Mouse (Mus musculus) forebrain, postnatal 0 days (tissue): ENCODE results near the gene Mgst3. TPM values are rescaled to one million over a fixed set of nuclear protein-coding genes. Genes with fewer than 3 reads are reported as not detected.
"Not testable (repeated sequence)": the region's sequence is repeated elsewhere in the genome, so short reads cannot be mapped to it uniquely, and the experiment has no call there.

ENCODE experiments used
- ATAC-seq: fragments of 200-750 bp; cut with Nextera tagmentation; 2 replicates; pipeline ENCODE4 v1.8.0; 2017; ENCODE audit warnings: mild to moderate bottlenecking, moderate library complexity
- DNase-seq: peaks from one replicate; pipeline ENCODE4 v3.0.0-alpha.2; 2015
- H3K27ac ChIP-seq: fragments of 300-500 bp; sonication (generic); 2 replicates; pipeline ENCODE4 v1.5.1; 2014; ENCODE audit warnings: low read depth, mild to moderate bottlenecking, antibody characterized with exemption, low read length, moderate library complexity, mixed read lengths
- H3K27me3 ChIP-seq: fragments of 300-500 bp; sonication (generic); 2 replicates; pipeline ENCODE4 v1.6.1; 2014; ENCODE audit warnings: mild to moderate bottlenecking, low read length, mixed read lengths; ENCODE audit not compliant: insufficient read depth
- H3K36me3 ChIP-seq: fragments of 300-500 bp; sonication (generic); 2 replicates; pipeline ENCODE4 v1.6.1; 2014; ENCODE audit warnings: mild to moderate bottlenecking, moderate library complexity; ENCODE audit not compliant: insufficient read depth
- H3K4me1 ChIP-seq: fragments of 300-500 bp; sonication (generic); 2 replicates; pipeline ENCODE4 v1.6.1; 2014; ENCODE audit warnings: antibody characterized with exemption; ENCODE audit not compliant: insufficient read depth
- H3K4me2 ChIP-seq: fragments of 300-500 bp; sonication (generic); 2 replicates; pipeline ENCODE4 v1.6.1; 2014; ENCODE audit warnings: low read depth, mild to moderate bottlenecking, moderate library complexity
- H3K4me3 ChIP-seq: fragments of 300-500 bp; sonication (generic); 2 replicates; pipeline ENCODE4 v1.5.1; 2014; ENCODE audit warnings: low read depth, low read length, mixed read lengths
- H3K9ac ChIP-seq: fragments of 300-500 bp; sonication (generic); 2 replicates; pipeline ENCODE4 v1.6.1; 2014; ENCODE audit warnings: mild to moderate bottlenecking
- H3K9me3 ChIP-seq: fragments of 300-500 bp; sonication (generic); 2 replicates; pipeline ENCODE4 v1.6.1; 2016; ENCODE audit warnings: low read length
- CTCF ChIP-seq: sonication (generic); IDR thresholded peaks from 2 replicates; pipeline ENCODE4 v1.5.1; 2016; ENCODE audit warnings: antibody characterized with exemption, control low read depth, low read depth
- WGBS: fragments of 180-500 bp; shearing (Covaris S2); extraction: QIAGEN DNeasy Blood & Tissue Kit; methylation state at CpG from one replicate; pipeline ENCODE4 v1.1.7; 2014; 5-methylcytosine and 5-hydroxymethylcytosine counted together
- polyA plus RNA-seq: library from polyadenylated mRNA; unstranded; fragments of >200 nt; fragmentation: Nextera tagmentation; extraction: Ambion mirVana; gene quantifications from 2 replicates; pipeline ENCODE4 v1.2.1, GENCODE M21; 2015
- total RNA-seq: library from RNA; depleted of rRNA; stranded (reverse); fragments of >200 nt; gene quantifications from 2 replicates; pipeline ENCODE4 v1.2.3, GENCODE M21; 2014

Mgst3 gene
- total and polyA plus RNA-seq, 2 experiments from 2014 or later: 192 to 243 TPM

- Histone ChIP-seq H3K27me3 (no peaks in the 10 kb centered on the region), H3K4me3 (peak within 1 kb of the TSS; percentile 64), H3K4me2 (peak within 1 kb of the TSS; percentile 71), H3K9me3 (no peaks in the 10 kb centered on the region), H3K36me3 (peaks cover 10% of the 10 kb centered on the region), H3K27ac (peak within 1 kb of the TSS; percentile 74), H3K9ac (peak within 1 kb of the TSS; percentile 79), H3K4me1 (no peaks in the 10 kb centered on the region)
- 3% methylated on average over 55 of the region's 55 CpGs for WGBS
- 0 out of 2 replicates have a peak, but pooled peaks have one; percentile 14 for TF ChIP-seq CTCF
- DNase-seq: peak; percentile 90
- ATAC-seq: peak; percentile 98
Observed at GRCm38 (mm10) chr1:167349815-167350596, 43.6 kb downstream of the Mgst3 start, which contains the start of gene Aldh9a1. Gene Aldh9a1, plus strand, starts transcription at chr1:167349991.

GRCm38 (mm10) chr1:167349206-167349605, 44.4 kb downstream of the Mgst3 start:
- DNase-seq, H3K9me3 ChIP-seq, H3K27me3 ChIP-seq, ATAC-seq, H3K4me1 ChIP-seq, H3K4me2 ChIP-seq, H3K4me3 ChIP-seq, H3K36me3 ChIP-seq, H3K27ac ChIP-seq, H3K9ac ChIP-seq: not testable (repeated sequence)
- WGBS: 62% methylated on average over 3 of the region's 3 CpGs

DNA sequence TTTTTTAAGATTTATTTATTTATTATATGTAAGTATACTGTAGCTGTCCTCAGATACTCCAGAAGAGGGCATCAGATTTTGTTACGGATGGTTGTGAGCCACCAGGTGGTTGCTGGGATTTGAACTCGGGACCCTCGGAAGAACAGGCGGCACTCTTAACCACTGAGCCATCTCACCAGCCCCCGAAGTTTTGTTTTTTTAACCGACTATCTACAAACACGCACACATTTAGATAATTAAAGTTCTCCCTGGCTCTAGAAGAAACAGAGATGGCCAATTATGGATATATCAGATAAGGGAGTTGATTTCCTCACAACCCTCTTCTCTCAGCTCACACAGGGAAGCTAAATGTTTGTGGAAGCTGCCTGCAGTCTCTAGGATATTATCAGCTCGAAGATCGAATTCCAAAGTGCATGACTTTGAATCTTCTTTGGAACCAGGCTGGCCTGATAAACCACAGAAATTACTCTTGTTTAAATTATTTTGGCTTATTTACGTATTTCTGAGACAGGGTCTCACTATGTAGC, 47.6 kb downstream of the Mgst3 start:
- H3K4me1 ChIP-seq, H3K36me3 ChIP-seq, H3K9me3 ChIP-seq, H3K27ac ChIP-seq, H3K27me3 ChIP-seq, H3K9ac ChIP-seq, ATAC-seq, DNase-seq, H3K4me3 ChIP-seq, H3K4me2 ChIP-seq: not testable (repeated sequence)
- 94% methylated on average over 10 of the region's 10 CpGs for WGBS

GRCm38 (mm10) chr1:167342831-167343230, 50.8 kb downstream of the Mgst3 start:
- 88% methylated on average over 10 of the region's 10 CpGs for WGBS
- no peak for ATAC-seq

DNA sequence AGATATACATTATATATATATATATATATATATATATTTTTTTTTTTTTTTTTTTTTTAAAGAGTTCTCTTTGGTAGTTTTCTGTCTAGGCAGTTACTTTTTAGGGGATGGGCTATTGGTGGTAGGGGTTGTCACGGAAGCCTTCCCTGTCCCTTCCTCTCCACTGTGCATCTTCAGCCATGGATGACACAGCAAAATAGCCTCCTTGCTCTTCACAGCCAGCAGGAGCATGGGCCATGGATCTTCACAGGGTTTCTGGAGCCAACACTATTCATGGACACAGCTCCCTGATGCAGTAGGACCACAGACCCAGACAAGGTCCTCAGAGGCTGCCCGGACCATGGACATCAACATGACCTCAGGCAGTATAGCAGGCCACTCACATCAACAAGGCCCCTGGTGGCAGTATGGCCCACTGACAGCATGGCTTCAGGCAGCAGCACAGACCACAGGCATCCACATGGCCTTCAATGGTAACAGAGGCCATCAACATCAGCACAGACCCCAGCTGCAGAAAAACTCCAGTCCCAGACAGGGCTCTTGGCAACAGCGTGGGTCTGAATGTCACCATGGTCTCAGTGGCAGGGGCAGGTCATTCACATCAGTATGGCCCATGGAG, 52.6 kb downstream of the Mgst3 start:
- Histone ChIP-seq H3K36me3 (no peaks in the 10 kb centered on the region), H3K4me2 (no peak overlapping the region)
- no peak for DNase-seq

More at GRCm38 (mm10) chr1:167342831-167343230, 50.8 kb downstream of the Mgst3 start:
- Histone ChIP-seq H3K4me2 (no peak overlapping the region), H3K4me1 (0 out of 2 replicates have a peak, but pooled peaks cover 4% of the 10 kb centered on the region), H3K4me3 (no peak overlapping the region), H3K9ac (no peak overlapping the region), H3K9me3 (no peaks in the 10 kb centered on the region), H3K27ac (no peak overlapping the region), H3K27me3 (no peaks in the 10 kb centered on the region), H3K36me3 (no peaks in the 10 kb centered on the region)
- DNase-seq: no peak
- TF ChIP-seq CTCF: no peak

DNA sequence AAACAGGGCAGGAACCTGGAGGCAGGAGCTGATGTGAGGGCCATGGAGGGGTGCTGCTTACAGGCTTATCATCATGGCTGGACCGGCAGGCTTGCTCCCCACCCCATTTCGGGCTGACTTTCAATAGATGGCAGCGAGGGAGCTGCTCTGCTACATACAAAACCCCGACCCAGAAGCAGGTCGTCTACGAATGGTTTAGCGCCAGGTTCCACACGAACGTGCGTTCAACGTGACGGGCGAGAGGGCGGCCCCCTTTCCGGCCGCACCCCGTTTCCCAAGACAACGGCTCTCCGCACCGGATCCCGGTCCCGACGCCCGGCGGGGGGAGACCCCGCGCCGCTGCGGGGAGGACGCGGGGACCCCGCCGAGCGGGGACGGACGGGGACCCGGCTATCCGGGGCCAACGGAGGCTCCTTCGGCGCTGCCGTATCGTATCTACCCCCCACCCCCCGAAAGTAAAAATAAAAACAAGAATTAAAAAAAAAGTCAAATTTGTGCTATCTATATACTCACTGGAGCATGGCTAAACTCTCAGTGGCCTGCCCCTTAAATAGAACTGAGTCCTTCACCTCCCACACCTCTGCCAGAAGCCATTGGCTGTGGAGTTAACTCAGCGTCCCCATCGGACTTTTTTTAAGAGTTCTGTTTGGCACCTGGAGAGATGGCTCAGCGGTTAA, 53.4 kb downstream of the Mgst3 start:
- Histone ChIP-seq H3K4me3 (peak overlapping the region; percentile 40), H3K36me3 (no peaks in the 10 kb centered on the region; the same call in 1 of the 2 replicates), H3K27me3 (no peaks in the 10 kb centered on the region), H3K9me3 (no peaks in the 10 kb centered on the region), H3K9ac (peak overlapping the region; percentile 33), H3K4me1 (0 out of 2 replicates have a peak, but pooled peaks cover 4% of the 10 kb centered on the region), H3K4me2 (peak overlapping the region; percentile 79), H3K27ac (no peak overlapping the region)
- ATAC-seq (peak; percentile 21; the same call in 1 of the 2 replicates), DNase-seq (peak; percentile 47)
- no peak for TF ChIP-seq CTCF
- 2% methylated on average over 47 of the region's 47 CpGs for WGBS

More for the DNA sequence above, 52.6 kb downstream of the Mgst3 start:
- no peak for TF ChIP-seq CTCF
- no peak overlapping the region for H3K4me3 ChIP-seq
- no peak overlapping the region for H3K27ac ChIP-seq
- no peak for ATAC-seq
- no peak overlapping the region for H3K9ac ChIP-seq
- 97% methylated on average over 3 of the region's 3 CpGs for WGBS
- H3K4me1 ChIP-seq: 0 out of 2 replicates have a peak, but pooled peaks cover 4% of the 10 kb centered on the region
- H3K9me3 ChIP-seq: no peaks in the 10 kb centered on the region
- H3K27me3 ChIP-seq: no peaks in the 10 kb centered on the region
